In genomic region chr13:34002058-34003006, GRCm38 (mm10) we compare ENCODE assay signal across 8 mouse cellular contexts. TPM values are rescaled to one million over a fixed set of nuclear protein-coding genes. Genes with fewer than 3 reads are reported as not detected.
DNase-seq lines count a peak whose midpoint lies in the region; ATAC-seq lines count a peak whose summit lies in the region.

Ripk1 (plus strand) TSS chr13:34002363.
Serpinb6a (minus strand) TSS chr13:34002794.

- peak within 1 kb of the TSS; percentile 95 for H3K9ac ChIP-seq in forebrain, embryonic 14.5 days (ENCODE audit: low read length)
- H3K9ac ChIP-seq in neural tube, embryonic 15.5 days (replicated peaks), result peak within 1 kb of the TSS; percentile 93

- peaks cover 9% of the 10 kb centered on the region for H3K4me1 ChIP-seq in forebrain, embryonic 14.5 days (ENCODE audit: control insufficient read depth, insufficient read depth, low read length)
- peaks cover 19% of the 10 kb centered on the region for H3K4me1 ChIP-seq in neural tube, embryonic 15.5 days

- intact Hi-C loops in heart, postnatal 14 days (cut with DNase I), result no loop called here

- H3K4me3 ChIP-seq in forebrain, embryonic 14.5 days (ENCODE audit: low read depth, low read length), result peak within 1 kb of the TSS; percentile 92
- H3K4me3 ChIP-seq in neural tube, embryonic 15.5 days (replicated peaks), result peak within 1 kb of the TSS; percentile 81

- no peaks in the 10 kb centered on the region for H3K36me3 ChIP-seq in forebrain, embryonic 14.5 days (ENCODE audit: control insufficient read depth, insufficient read depth, low read length)
- peaks cover 3% of the 10 kb centered on the region; the same call in 1 of the 2 replicates for H3K36me3 ChIP-seq in neural tube, embryonic 15.5 days

- ATAC-seq in forebrain, embryonic 14.5 days, result peak; percentile 97
- peak; percentile 98 for ATAC-seq in neural tube, embryonic 15.5 days (ENCODE audit: low FRiP score)

- H3K27ac ChIP-seq in forebrain, embryonic 14.5 days (ENCODE audit: low read depth, low read length), result peak within 1 kb of the TSS; percentile 86
- peak within 1 kb of the TSS; percentile 91 for H3K27ac ChIP-seq in neural tube, embryonic 15.5 days (replicated peaks)

- DNase-seq in ES-CJ7 (ENCODE audit: low read depth, low spot score), result peak; percentile 88
- DNase-seq in cerebellum, adult 11 months, result peak; percentile 83
- peak; percentile 94 for DNase-seq in forebrain, embryonic 14.5 days (ENCODE audit: low spot score)
- peak; percentile 89 to 93 for DNase-seq in heart, postnatal 14 days
- DNase-seq in layer of hippocampus, adult 11-12 months (ENCODE audit: low spot score), result peak; percentile 89
- DNase-seq in lung, adult 18-20 months, result peak; percentile 92 to 93
- DNase-seq in testis, postnatal 14 days (ENCODE audit: low spot score), result peak; percentile 89

- H3K9me3 ChIP-seq in forebrain, embryonic 14.5 days (replicated peaks; ENCODE audit: control insufficient read depth, low read length), result no peaks in the 10 kb centered on the region
- no peaks in the 10 kb centered on the region for H3K9me3 ChIP-seq in neural tube, embryonic 15.5 days (replicated peaks)

- H3K27me3 ChIP-seq in forebrain, embryonic 14.5 days (replicated peaks; ENCODE audit: control insufficient read depth, insufficient read depth, low read length), result no peaks in the 10 kb centered on the region
- H3K27me3 ChIP-seq in neural tube, embryonic 15.5 days (replicated peaks), result no peaks in the 10 kb centered on the region

- under 1% methylated on average over 91 of the region's 92 CpGs for WGBS in forebrain, embryonic 14.5 days
- under 1% methylated on average over 92 of the region's 92 CpGs for WGBS in neural tube, embryonic 15.5 days

- peak within 1 kb of the TSS; percentile 90 for H3K4me2 ChIP-seq in forebrain, embryonic 14.5 days (ENCODE audit: low read length)
- H3K4me2 ChIP-seq in neural tube, embryonic 15.5 days, result peak within 1 kb of the TSS; percentile 69

RNA-seq across cellular contexts. Expression of gene Ripk1, which starts in this region (rescaled TPM):
- polyA plus RNA-seq in forebrain, embryonic 14.5 days (2014; fragmentation: Nextera tagmentation; extraction: Ambion mirVana), result 5.7 and 5.8 TPM in 2 replicates
- total RNA-seq in heart, postnatal 14 days (2021), result 10 to 100 TPM; 10.8 to 11.9 TPM
- 6.7 and 8.9 TPM in 2 replicates for polyA plus RNA-seq in neural tube, embryonic 15.5 days (2015; fragmentation: Nextera tagmentation; extraction: Ambion mirVana)

RNA-seq across cellular contexts. Expression of gene Serpinb6a, which starts in this region (rescaled TPM):
- 42.2 and 43.1 TPM in 2 replicates for polyA plus RNA-seq in forebrain, embryonic 14.5 days (2014; fragmentation: Nextera tagmentation; extraction: Ambion mirVana)
- 100 to 1,000 TPM in 1 of 2 experiments, 10 to 100 TPM in 1; 97.9 to 100 TPM for total RNA-seq in heart, postnatal 14 days (2021)
- polyA plus RNA-seq in neural tube, embryonic 15.5 days (2015; fragmentation: Nextera tagmentation; extraction: Ambion mirVana), result 46.0 and 50.9 TPM in 2 replicates

Comparison
In these comparisons a context has a peak if more than half of its experiments do, and no peak if none do; other contexts are left out.
1. Peak in every context shown above with its lines: DNase-seq, ATAC-seq, H3K4me3 ChIP-seq and H3K27ac ChIP-seq.